Mouse (Mus musculus) urinary bladder, adult 2 months (tissue): Measurements from ENCODE around the gene Anapc5. TPM values are rescaled to one million over a fixed set of nuclear protein-coding genes. Genes with fewer than 3 reads are reported as not detected.

Source experiments
- DNase-seq: peaks from one replicate; pipeline ENCODE4 v3.0.0; 2022; ENCODE audit warnings: low spot score
- polyA plus RNA-seq: library from polyadenylated mRNA; depleted of rRNA; stranded (reverse); fragments of >200 nt; gene quantifications from 2 replicates; pipeline ENCODE4 v1.2.3, GENCODE M21; 2012; rRNA removed

Gene Anapc5
- polyA plus RNA-seq, 1 experiment: 530 TPM

DNA sequence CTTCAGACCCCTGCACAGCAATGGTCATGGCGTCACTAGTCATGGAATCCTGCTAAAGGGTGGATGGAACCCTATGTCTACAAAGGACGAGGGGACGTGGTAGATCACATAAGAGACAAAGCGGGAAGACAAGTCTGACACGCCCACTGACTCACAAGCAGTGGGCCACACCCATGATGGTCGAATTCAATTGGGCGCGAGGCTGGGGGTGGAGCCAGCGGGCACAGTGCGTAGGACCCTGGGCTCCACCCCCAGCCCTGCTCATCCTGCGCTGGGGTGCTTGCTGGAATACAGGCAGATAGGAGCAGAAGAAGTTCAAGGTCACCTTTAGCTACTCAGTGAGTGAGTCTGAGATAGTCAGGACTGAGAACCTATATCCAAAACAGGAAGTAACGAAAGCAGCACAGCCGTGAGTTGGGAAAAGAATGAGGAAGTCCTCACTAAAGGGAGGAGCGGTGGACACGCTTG, 52.0 kb downstream of the Anapc5 start:
- no peak for DNase-seq

DNA sequence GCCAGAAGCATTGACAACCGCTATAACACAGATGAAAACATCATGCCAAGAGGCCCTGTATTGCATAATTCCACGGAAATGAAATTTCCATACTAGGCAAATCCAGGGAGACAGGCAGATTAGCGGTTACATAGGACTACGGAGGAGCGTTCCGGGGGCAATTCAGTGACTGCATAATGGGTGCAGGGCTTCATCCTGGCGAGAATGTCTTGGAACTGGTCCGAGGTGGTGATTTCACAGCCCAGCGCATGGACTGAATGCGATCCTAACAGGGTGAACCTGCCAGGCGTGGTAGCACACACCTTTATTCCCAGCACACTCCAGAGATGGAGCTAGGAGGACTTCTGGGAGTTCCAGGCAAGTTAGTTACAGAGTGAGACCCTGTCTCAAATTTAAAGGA, 53.9 kb downstream of the Anapc5 start:
- no peak for DNase-seq

DNA sequence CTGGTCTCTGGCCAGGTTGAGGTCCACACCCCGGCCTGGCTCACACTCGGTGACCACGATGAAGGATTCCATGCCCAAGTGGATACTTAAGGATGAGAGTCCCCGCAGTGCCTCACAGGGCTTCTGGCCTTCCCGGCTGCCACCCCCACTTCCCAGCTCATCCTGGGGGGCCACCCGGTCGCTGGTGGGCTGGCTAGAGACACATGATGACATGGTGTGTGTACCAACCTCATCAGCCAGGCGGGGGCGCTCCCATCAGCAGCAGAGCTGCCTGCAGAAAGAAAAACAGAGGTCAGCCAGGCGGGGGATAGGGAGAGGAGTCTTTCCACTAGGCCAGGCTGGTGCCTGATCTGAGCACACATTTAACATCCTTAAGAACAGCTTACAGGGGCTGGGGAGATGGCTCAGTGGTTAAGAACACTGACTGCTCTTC, 57.1 kb downstream of the Anapc5 start:
- DNase-seq: no peak

DNA sequence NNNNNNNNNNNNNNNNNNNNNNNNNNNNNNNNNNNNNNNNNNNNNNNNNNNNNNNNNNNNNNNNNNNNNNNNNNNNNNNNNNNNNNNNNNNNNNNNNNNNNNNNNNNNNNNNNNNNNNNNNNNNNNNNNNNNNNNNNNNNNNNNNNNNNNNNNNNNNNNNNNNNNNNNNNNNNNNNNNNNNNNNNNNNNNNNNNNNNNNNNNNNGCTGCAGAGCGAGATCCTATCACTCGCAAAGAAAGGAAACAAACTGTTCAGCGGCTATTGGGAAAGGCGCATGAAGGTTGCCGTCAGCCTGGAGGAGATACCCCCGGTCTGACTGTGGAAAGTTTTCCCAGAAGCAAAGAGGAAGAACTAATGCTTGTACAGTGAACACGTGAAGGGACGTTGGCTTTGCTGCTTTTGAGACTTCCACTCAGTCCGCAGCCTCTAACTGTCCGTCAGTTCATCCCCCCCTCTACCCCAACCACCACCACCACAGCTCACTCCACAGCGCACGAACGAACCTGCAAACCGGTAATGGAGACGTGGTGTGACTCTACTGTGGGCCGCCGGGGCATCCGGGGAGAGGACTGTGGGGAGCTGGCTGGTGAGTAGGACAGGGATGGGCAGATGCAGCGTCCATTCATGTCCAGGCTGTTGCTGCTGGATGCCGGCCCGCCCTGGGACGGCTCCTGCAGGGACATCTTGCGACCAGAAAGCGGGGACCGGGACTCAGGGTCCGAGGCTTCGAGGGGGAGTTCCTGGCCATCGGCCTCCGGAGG, 57.7 kb downstream of the Anapc5 start:
- DNase-seq: no peak

DNA sequence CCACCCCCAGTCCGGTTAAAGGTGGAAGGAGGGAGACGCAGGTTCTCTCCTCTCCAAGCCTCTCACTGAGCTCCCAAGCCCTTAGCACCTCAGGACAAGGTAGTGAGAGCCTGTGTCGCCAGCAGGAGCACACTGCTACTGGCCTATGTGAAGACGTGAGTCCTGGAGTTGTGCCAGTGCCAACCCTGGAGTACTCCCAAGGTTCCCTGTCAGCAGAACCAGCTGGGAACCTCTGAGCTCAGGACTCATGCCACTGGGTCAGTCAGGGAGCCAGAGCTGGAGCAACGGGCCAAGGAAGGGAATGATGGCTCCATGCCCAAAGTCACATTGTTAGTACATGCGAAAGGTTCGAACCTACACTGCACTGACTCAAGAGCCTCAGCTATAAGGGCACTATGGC, 64.5 kb downstream of the Anapc5 start:
- DNase-seq: no peak

DNA sequence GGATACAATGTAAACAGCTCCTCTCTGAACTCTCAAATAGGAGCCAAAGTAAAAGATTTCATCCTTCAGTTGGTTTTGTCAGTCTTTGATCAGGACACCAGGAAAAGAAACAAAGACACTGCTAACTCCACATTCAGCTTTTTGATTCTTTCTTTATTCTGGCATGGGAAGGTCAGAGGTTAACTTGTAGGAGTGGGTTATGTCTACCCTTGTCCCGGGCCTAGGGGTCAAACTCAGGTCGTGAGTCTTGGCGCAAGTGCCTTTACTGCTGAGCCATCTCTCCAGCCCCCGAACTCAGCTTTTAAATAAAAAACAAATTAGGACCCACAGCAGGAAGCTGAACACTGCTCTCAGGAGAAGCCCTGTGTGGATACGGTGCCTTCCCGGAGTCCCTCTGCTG, 65.0 kb downstream of the Anapc5 start:
- no peak for DNase-seq

DNA sequence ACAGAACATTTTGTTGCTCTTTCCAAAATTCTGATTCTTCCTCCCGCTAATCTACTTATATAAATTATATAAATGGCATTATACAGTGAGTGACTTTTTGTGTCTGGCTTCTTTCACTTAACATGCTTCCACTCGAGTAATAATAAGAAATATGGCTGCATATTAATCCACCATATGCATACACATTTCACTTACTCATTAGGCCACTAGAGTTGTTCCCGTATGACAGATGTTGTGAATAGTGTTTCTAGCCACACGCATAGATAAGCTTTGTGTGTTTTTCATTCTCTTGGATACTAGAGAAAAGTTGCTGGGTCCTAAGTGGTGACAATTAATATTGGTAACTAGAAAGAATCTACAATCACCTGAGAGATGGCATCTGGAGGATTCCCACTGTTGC, 65.5 kb downstream of the Anapc5 start:
- no peak for DNase-seq

DNA sequence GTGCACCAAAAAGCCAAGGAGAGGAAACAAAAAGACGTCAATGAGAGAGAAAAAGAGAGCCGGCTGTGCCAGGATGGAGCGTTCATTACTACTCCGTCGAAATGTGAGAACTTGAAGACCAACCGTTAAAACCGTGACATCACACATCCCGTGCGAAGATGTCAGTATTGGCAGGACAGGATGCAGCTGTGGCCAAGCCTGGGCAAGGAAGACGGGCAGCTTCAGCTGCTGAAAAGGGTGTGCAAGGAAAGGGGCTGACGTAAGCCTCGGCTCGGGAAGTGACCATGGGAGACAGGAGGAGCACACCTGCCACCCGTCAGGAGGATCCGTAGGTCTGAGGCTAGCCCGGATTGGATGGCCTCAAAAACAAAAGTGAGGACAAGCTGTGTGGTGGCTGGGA, 66.7 kb downstream of the Anapc5 start:
- DNase-seq: no peak

DNA sequence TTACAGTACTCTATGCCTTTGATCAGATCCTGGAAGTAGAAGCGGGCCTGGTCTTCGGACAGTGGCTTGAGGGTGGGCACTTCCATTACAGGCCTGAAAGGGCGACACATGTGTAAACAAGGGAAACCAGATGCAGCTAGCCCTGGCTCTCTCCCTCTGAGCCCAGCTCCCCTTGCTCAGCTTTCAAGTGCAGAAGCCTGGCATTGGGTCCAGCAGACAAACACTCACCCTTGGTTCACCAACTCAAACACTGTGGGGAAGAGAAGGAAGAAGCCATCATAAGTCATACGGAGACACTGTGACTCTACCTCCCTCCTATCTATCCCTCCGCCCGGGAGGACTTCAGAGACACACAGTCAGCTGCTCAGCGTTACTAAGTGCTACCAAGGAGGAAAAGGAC, 73.2 kb downstream of the Anapc5 start:
- DNase-seq: no peak

DNA sequence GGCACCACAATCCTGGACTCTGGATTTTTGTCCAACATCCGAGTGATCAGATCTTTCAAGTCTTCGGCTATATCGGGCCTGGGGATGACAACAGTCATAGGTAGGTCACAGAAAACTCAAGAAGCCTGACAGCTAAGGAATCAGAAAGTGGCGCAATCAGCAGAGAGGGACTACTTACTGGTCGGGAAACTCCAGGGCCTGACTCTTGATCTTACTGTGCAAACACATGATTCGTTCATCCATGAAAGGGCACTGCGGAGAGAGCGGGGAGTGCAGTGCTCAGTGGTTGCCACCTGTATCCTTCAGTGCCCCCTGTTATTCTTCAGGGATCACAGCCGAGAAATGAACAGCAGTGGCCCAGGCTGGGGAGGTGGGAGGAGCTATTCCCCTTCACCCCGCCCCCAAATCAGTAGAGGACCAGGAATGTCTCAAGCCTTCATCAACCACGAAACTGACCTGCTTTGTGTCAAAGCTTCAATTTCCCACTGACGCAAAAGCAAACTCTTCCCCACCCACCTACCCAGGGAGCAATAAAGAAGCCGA, 77.2 kb downstream of the Anapc5 start:
- no peak for DNase-seq

Other genes with a start within 250 kb of the Anapc5 start
- 13.2 TPM in 2 replicates for gene Ift81, start 206.8 kb downstream of the Anapc5 start, polyA plus RNA-seq
- gene P2rx7, start 177.4 kb downstream of the Anapc5 start, polyA plus RNA-seq: 24.1 and 27.1 TPM in 2 replicates
- gene P2rx4, start 113.8 kb downstream of the Anapc5 start, polyA plus RNA-seq: 42.4 and 44.3 TPM in 2 replicates
- 29.4 and 29.8 TPM in 2 replicates for gene Camkk2, start 41.9 kb downstream of the Anapc5 start, polyA plus RNA-seq
- gene Rnf34, start 28.7 kb upstream of the Anapc5 start, polyA plus RNA-seq: 22.6 and 26.7 TPM in 2 replicates
- gene Kdm2b, start 168.5 kb upstream of the Anapc5 start, polyA plus RNA-seq: 20.5 and 28.8 TPM in 2 replicates
- 34.2 and 41.7 TPM in 2 replicates for gene Orai1, start 193.7 kb upstream of the Anapc5 start, polyA plus RNA-seq
- gene Morn3, start 225.7 kb upstream of the Anapc5 start, polyA plus RNA-seq: not detected in 2 replicates
- 7.5 and 14.4 TPM in 2 replicates for gene Tmem120b, start 247.1 kb upstream of the Anapc5 start, polyA plus RNA-seq